Mouse (Mus musculus) liver, embryonic 14.5 days (tissue): ENCODE results near the gene Sept14. TPM values are rescaled to one million over a fixed set of nuclear protein-coding genes. Genes with fewer than 3 reads are reported as not detected.

Source experiments
- ATAC-seq: fragments of 200-750 bp; cut with Nextera tagmentation; 2 replicates; pipeline ENCODE4 v1.8.0; 2017; ENCODE audit warnings: moderate number of reproducible peaks, mild to moderate bottlenecking, moderate library complexity; ENCODE audit not compliant: insufficient read depth
- DNase-seq, 3 experiments: peaks; one replicate each; pipeline ENCODE4 v3.0.0-alpha.2; 2012 to 2013; ENCODE audit warnings: low read depth in 3 of 3, low spot score in 3 of 3
- H3K27ac ChIP-seq: fragments of 300-500 bp; sonication (generic); 2 replicates; pipeline ENCODE4 v1.5.1; 2014; ENCODE audit warnings: moderate library complexity, mild to moderate bottlenecking, control low read depth, inconsistent platforms
- H3K27me3 ChIP-seq: fragments of 300-500 bp; sonication (generic); 2 replicates; pipeline ENCODE4 v1.6.1; 2014; ENCODE audit warnings: mild to moderate bottlenecking, low read length, moderate library complexity; ENCODE audit not compliant: control insufficient read depth, insufficient read depth
- H3K36me3 ChIP-seq: fragments of 300-500 bp; sonication (generic); replicated peaks from 2 replicates; pipeline ENCODE4 v1.6.1; 2014; ENCODE audit warnings: low read depth; ENCODE audit not compliant: control insufficient read depth, insufficient read depth
- H3K4me1 ChIP-seq, 2 experiments: fragments of 200-500 bp in 1 of 2; fragments of 300-500 bp in 1 of 2; sonication (generic) in 1 of 2; replicated peaks; 2 replicates each; pipeline ENCODE4 v1.6.1; 2012 to 2014; ENCODE audit warnings: antibody characterized with exemption in 1 of 2, inconsistent platforms in 1 of 2, low read length in 1 of 2; ENCODE audit not compliant: control insufficient read depth in 2 of 2, insufficient read depth in 2 of 2
- H3K4me2 ChIP-seq: fragments of 300-500 bp; sonication (generic); 2 replicates; pipeline ENCODE4 v1.6.1; 2014; ENCODE audit warnings: low read depth, mild to moderate bottlenecking, control low read depth, moderate library complexity
- H3K4me3 ChIP-seq, 2 experiments: fragments of 200-500 bp in 1 of 2; fragments of 300-500 bp in 1 of 2; sonication (generic) in 1 of 2; 2 replicates each; pipeline ENCODE4 v1.5.1; 2012 to 2014; ENCODE audit warnings: low read depth in 2 of 2, low read length in 2 of 2, mild to moderate bottlenecking in 2 of 2, control low read depth in 1 of 2, inconsistent platforms in 1 of 2, moderate library complexity in 1 of 2; ENCODE audit not compliant: insufficient read depth in 1 of 2
- H3K9ac ChIP-seq: fragments of 300-500 bp; sonication (generic); replicated peaks from 2 replicates; pipeline ENCODE4 v1.6.1; 2014; ENCODE audit warnings: mild to moderate bottlenecking, control low read depth, moderate library complexity
- H3K9me3 ChIP-seq: fragments of 300-500 bp; sonication (generic); 2 replicates; pipeline ENCODE4 v1.6.1; 2016; ENCODE audit warnings: low read length, mixed read lengths; ENCODE audit not compliant: control insufficient read depth
- CTCF ChIP-seq: IDR thresholded peaks from 2 replicates; pipeline ENCODE4 v1.5.1; 2016; ENCODE audit warnings: antibody characterized with exemption, low read depth, control low read depth
- EP300 ChIP-seq: IDR thresholded peaks from 2 replicates; pipeline ENCODE4 v1.6.1; 2016; ENCODE audit warnings: antibody characterized with exemption, low read depth
- WGBS: fragments of 180-500 bp; shearing (Covaris S2); extraction: QIAGEN DNeasy Blood & Tissue Kit; methylation state at CpG from one replicate; pipeline ENCODE4 v1.1.7; 2014; ENCODE audit not compliant: insufficient replicate concordance; 5-methylcytosine and 5-hydroxymethylcytosine counted together
- polyA plus RNA-seq, 2 experiments: library from polyadenylated mRNA; depleted of rRNA in 1 of 2; stranded (reverse) in 1 of 2; unstranded in 1 of 2; fragments of >200 nt; fragmentation: Nextera tagmentation in 1 of 2; extraction: Ambion mirVana in 1 of 2; gene quantifications; 2 replicates each; pipeline versions ENCODE4 v1.2.1 to v1.2.3; 2012 to 2014

Gene Sept14
- not detected in 2 replicates for polyA plus RNA-seq (2012; rRNA removed)
- polyA plus RNA-seq (2014; fragmentation: Nextera tagmentation; extraction: Ambion mirVana): not detected in 2 replicates

GRCm38 (mm10) chr5:129708412-129708811 lies at the start of gene Sept14:
Gene Sept14, minus strand, starts transcription at chr5:129708512.
- no peak for DNase-seq
- Histone ChIP-seq H3K9ac (no peak within 1 kb of the TSS), H3K4me1 (no peaks in the 10 kb centered on the region; a peak in 1 of 4 replicates), H3K9me3 (no peaks in the 10 kb centered on the region), H3K4me3 (no peak within 1 kb of the TSS), H3K36me3 (no peaks in the 10 kb centered on the region), H3K27me3 (no peaks in the 10 kb centered on the region), H3K27ac (no peak within 1 kb of the TSS), H3K4me2 (no peak within 1 kb of the TSS)
- ATAC-seq: no peak
- TF ChIP-seq EP300 (no peak), CTCF (no peak)
- WGBS: 48% methylated on average over 2 of the region's 2 CpGs

- no peaks in the 10 kb centered on the region for H3K36me3 ChIP-seq
- H3K4me3 ChIP-seq: no peak overlapping the region
- no peak overlapping the region for H3K27ac ChIP-seq
- no peak for ATAC-seq
- no peaks in the 10 kb centered on the region for H3K27me3 ChIP-seq
- H3K9ac ChIP-seq: no peak overlapping the region
- 85% methylated on average over 20 of the region's 20 CpGs for WGBS
- no peaks in the 10 kb centered on the region for H3K9me3 ChIP-seq
- no peak overlapping the region for H3K4me2 ChIP-seq
- no peak for TF ChIP-seq CTCF
- DNase-seq: no peak
- H3K4me1 ChIP-seq: peaks cover 0 to 2% of the 10 kb centered on the region in 2 experiments; a peak in 1 of 4 replicates
These were observed 48.6 kb upstream of the Sept14 start for GRCm38 (mm10) chr5:129756886-129757285.

- Histone ChIP-seq H3K4me2 (peak overlapping the region; percentile 48), H3K27ac (peak overlapping the region; percentile 63), H3K9me3 (no peaks in the 10 kb centered on the region), H3K4me1 (peaks cover 20 to 32% of the 10 kb centered on the region in 2 experiments), H3K4me3 (no peak overlapping the region), H3K9ac (no peak overlapping the region), H3K27me3 (no peaks in the 10 kb centered on the region), H3K36me3 (no peaks in the 10 kb centered on the region; the same call in 1 of the 2 replicates)
- ATAC-seq (no peak), DNase-seq (no peak)
- no peak for TF ChIP-seq CTCF
- TF ChIP-seq EP300: 0 out of 2 replicates have a peak, but pooled peaks have one; percentile 10
- WGBS: 34% methylated on average over 6 of the region's 6 CpGs
These were observed 35.7 kb upstream of the Sept14 start for GRCm38 (mm10) chr5:129744050-129744449.

GRCm38 (mm10) chr5:129742903-129743488 lies 34.7 kb upstream of the Sept14 start:
- DNase-seq (peak; percentile 45 to 50 (median 45)), ATAC-seq (peak; percentile 93)
- no peaks in the 10 kb centered on the region; the same call in 1 of the 2 replicates for H3K36me3 ChIP-seq
- no peaks in the 10 kb centered on the region for H3K9me3 ChIP-seq
- WGBS: 15% methylated on average over 7 of the region's 7 CpGs
- peak overlapping the region; percentile 48 for H3K4me2 ChIP-seq
- H3K4me1 ChIP-seq: peaks cover 20 to 32% of the 10 kb centered on the region in 2 experiments
- TF ChIP-seq EP300 (0 out of 2 replicates have a peak, but pooled peaks have one; percentile 23), CTCF (no peak)
- H3K9ac ChIP-seq: no peak overlapping the region; the same call in 1 of the 2 replicates
- H3K4me3 ChIP-seq: no peak overlapping the region
- peak overlapping the region; percentile 63 for H3K27ac ChIP-seq
- no peaks in the 10 kb centered on the region for H3K27me3 ChIP-seq

- H3K36me3 ChIP-seq: no peaks in the 10 kb centered on the region; the same call in 1 of the 2 replicates
- WGBS: 92% methylated on average over 1 of the region's 1 CpGs
- H3K4me1 ChIP-seq: peaks cover 20 to 32% of the 10 kb centered on the region in 2 experiments
- H3K27me3 ChIP-seq: no peaks in the 10 kb centered on the region
- H3K9ac ChIP-seq: no peak overlapping the region
- H3K4me3 ChIP-seq: no peak overlapping the region
- TF ChIP-seq CTCF: peak; percentile 68
- no peak for TF ChIP-seq EP300
- H3K4me2 ChIP-seq: no peak overlapping the region
- no peak overlapping the region for H3K27ac ChIP-seq
- no peak for ATAC-seq
- H3K9me3 ChIP-seq: no peaks in the 10 kb centered on the region
- no peak for DNase-seq
These were observed 32.7 kb upstream of the Sept14 start for GRCm38 (mm10) chr5:129740976-129741375.
